Mouse (Mus musculus) MEL (cell line): ENCODE measurements at regions not wholly inside any gene's neighbourhood (a gene's known extent, or its start where the extent isn't known, plus 50 kb on each side); places are given as distances from the start of the nearest gene placed in this dataset.

ENCODE experiments used
- DNase-seq: peaks from one replicate; pipeline ENCODE4 v3.0.0; 2011; ENCODE audit warnings: low read depth, low spot score
- H3K27ac ChIP-seq: 2 replicates; pipeline ENCODE4 v1.5.1; 2012; ENCODE audit warnings: low read depth, mild to moderate bottlenecking, control low read depth, low read length, moderate library complexity; ENCODE audit not compliant: control insufficient read depth
- H3K27me3 ChIP-seq, 2 experiments: fragments of 150-350 bp in 1 of 2; sonication (generic) in 1 of 2; 2 replicates each; pipeline ENCODE4 v1.6.1; 2012; ENCODE audit warnings: low read length in 2 of 2, mild to moderate bottlenecking in 2 of 2, improper control_type of control experiment in 1 of 2, moderate library complexity in 1 of 2; ENCODE audit not compliant: insufficient read depth in 2 of 2, control insufficient read depth in 1 of 2
- H3K36me3 ChIP-seq, 2 experiments: 2 replicates each; pipeline ENCODE4 v1.6.1; 2012 to 2014; ENCODE audit warnings: low read length in 2 of 2, improper control_type of control experiment in 1 of 2, inconsistent platforms in 1 of 2, mild to moderate bottlenecking in 1 of 2; ENCODE audit not compliant: insufficient read depth in 2 of 2, control insufficient read depth in 1 of 2
- H3K4me1 ChIP-seq, 2 experiments: fragments of 150-350 bp in 1 of 2; sonication (generic) in 1 of 2; 2 replicates each; pipeline ENCODE4 v1.6.1; 2012; ENCODE audit warnings: low read length in 2 of 2, improper control_type of control experiment in 1 of 2, mild to moderate bottlenecking in 1 of 2; ENCODE audit not compliant: insufficient read depth in 2 of 2, control insufficient read depth in 1 of 2
- H3K4me3 ChIP-seq, 2 experiments: fragments of 150-350 bp in 1 of 2; sonication (generic) in 1 of 2; 2 replicates each; pipeline ENCODE4 v1.5.1; 2012; ENCODE audit warnings: low read depth in 2 of 2, low read length in 2 of 2, mild to moderate bottlenecking in 2 of 2, moderate library complexity in 2 of 2, control low read depth in 1 of 2, improper control_type of control experiment in 1 of 2; ENCODE audit not compliant: control insufficient read depth in 1 of 2, insufficient read depth in 1 of 2
- H3K79me2 ChIP-seq: 2 replicates; pipeline ENCODE4 v1.6.1; 2012; ENCODE audit warnings: mild to moderate bottlenecking, low read length, moderate library complexity; ENCODE audit not compliant: control insufficient read depth, poor library complexity, insufficient read depth
- H3K9ac ChIP-seq: 2 replicates; pipeline ENCODE4 v1.6.1; 2012; ENCODE audit warnings: low read depth, mild to moderate bottlenecking, control low read depth, low read length, moderate library complexity; ENCODE audit not compliant: control insufficient read depth, poor library complexity, severe bottlenecking
- H3K9me3 ChIP-seq: fragments of 150-350 bp; sonication (generic); replicated peaks from 2 replicates; pipeline ENCODE4 v1.6.1; 2012; ENCODE audit warnings: mild to moderate bottlenecking, low read length, improper control_type of control experiment, moderate library complexity; ENCODE audit not compliant: insufficient read depth
- CHD1 ChIP-seq: IDR thresholded peaks from 2 replicates; pipeline ENCODE4 v1.6.1; 2012; ENCODE audit warnings: low read depth, mild to moderate bottlenecking, inconsistent platforms, low read length, improper control_type of control experiment
- CTCF ChIP-seq, 3 experiments: IDR thresholded peaks in 2 of 3; conservative IDR thresholded peaks in 1 of 3; 2 replicates each; pipeline ENCODE4 v1.5.1; 2011 to 2012; ENCODE audit warnings: low read length in 3 of 3, low read depth in 2 of 3, mild to moderate bottlenecking in 2 of 3, improper control_type of control experiment in 1 of 3, inconsistent platforms in 1 of 3, mixed read lengths in 1 of 3, moderate library complexity in 1 of 3; ENCODE audit not compliant: control insufficient read depth in 1 of 3, insufficient read depth in 1 of 3, poor library complexity in 1 of 3, severe bottlenecking in 1 of 3
- E2F4 ChIP-seq: IDR thresholded peaks from 2 replicates; pipeline ENCODE4 v1.6.1; 2011; ENCODE audit warnings: low read depth, low read length, improper control_type of control experiment, borderline replicate concordance
- GABPA ChIP-seq: IDR thresholded peaks from 2 replicates; pipeline ENCODE4 v1.6.1; 2012; ENCODE audit warnings: low read depth, mild to moderate bottlenecking, inconsistent platforms, low read length, improper control_type of control experiment, moderate library complexity
- HCFC1 ChIP-seq: IDR thresholded peaks from 2 replicates; pipeline ENCODE4 v1.6.1; 2012; ENCODE audit warnings: low read depth, mild to moderate bottlenecking, inconsistent platforms, low read length, improper control_type of control experiment, moderate library complexity
- JUND ChIP-seq: IDR thresholded peaks from 2 replicates; pipeline ENCODE4 v1.6.1; 2011; ENCODE audit warnings: low read depth, mild to moderate bottlenecking, improper control_type of control experiment, low read length
- KAT2A ChIP-seq: conservative IDR thresholded peaks from 2 replicates; pipeline ENCODE4 v1.6.1; 2012; ENCODE audit warnings: low read depth, low read length, improper control_type of control experiment, inconsistent platforms
- MAFK ChIP-seq: IDR thresholded peaks from 2 replicates; pipeline ENCODE4 v1.6.1; 2011; ENCODE audit warnings: low read depth, mild to moderate bottlenecking, low read length, improper control_type of control experiment, borderline replicate concordance
- MXI1 ChIP-seq: IDR thresholded peaks from 2 replicates; pipeline ENCODE4 v1.6.1; 2011; ENCODE audit warnings: mild to moderate bottlenecking, low read depth, low read length, improper control_type of control experiment
- MYC ChIP-seq: IDR thresholded peaks from 2 replicates; pipeline ENCODE4 v1.6.1; 2011; ENCODE audit warnings: low read depth, mild to moderate bottlenecking, low read length, improper control_type of control experiment, moderate library complexity
- NELFE ChIP-seq: IDR thresholded peaks from 2 replicates; pipeline ENCODE4 v1.6.1; 2011; ENCODE audit warnings: low read depth, low read length, improper control_type of control experiment
- NRF1 ChIP-seq: IDR thresholded peaks from 2 replicates; pipeline ENCODE4 v1.6.1; 2014; ENCODE audit warnings: low read depth, mild to moderate bottlenecking, inconsistent platforms, low read length, improper control_type of control experiment, moderate library complexity; ENCODE audit not compliant: poor library complexity, insufficient read depth, severe bottlenecking
- POLR2A ChIP-seq, 2 experiments: IDR thresholded peaks; 2 replicates each; pipeline ENCODE4 v1.6.1; 2011 to 2012; ENCODE audit warnings: low read length in 2 of 2, mild to moderate bottlenecking in 2 of 2, control low read depth in 1 of 2, improper control_type of control experiment in 1 of 2, low read depth in 1 of 2, moderate library complexity in 1 of 2; ENCODE audit not compliant: control insufficient read depth in 1 of 2, insufficient read depth in 1 of 2, poor library complexity in 1 of 2
- POLR2AphosphoS5 ChIP-seq: IDR thresholded peaks from 2 replicates; pipeline ENCODE4 v1.6.1; 2012; ENCODE audit warnings: low read depth, borderline replicate concordance, mild to moderate bottlenecking, inconsistent platforms, low read length, moderate library complexity, mixed read lengths
- RAD21 ChIP-seq: IDR thresholded peaks from 2 replicates; pipeline ENCODE4 v1.6.1; 2011; ENCODE audit warnings: mild to moderate bottlenecking, low read depth, low read length, improper control_type of control experiment
- RCOR1 ChIP-seq: IDR thresholded peaks from 2 replicates; pipeline ENCODE4 v1.6.1; 2012; ENCODE audit warnings: low read depth, mild to moderate bottlenecking, inconsistent platforms, low read length, improper control_type of control experiment
- SIN3A ChIP-seq: IDR thresholded peaks from 2 replicates; pipeline ENCODE4 v1.6.1; 2012; ENCODE audit warnings: low read length, improper control_type of control experiment, inconsistent platforms
- SMC3 ChIP-seq: IDR thresholded peaks from 2 replicates; pipeline ENCODE4 v1.6.1; 2011; ENCODE audit warnings: low read depth, low read length, improper control_type of control experiment
- ZKSCAN1 ChIP-seq: IDR thresholded peaks from 2 replicates; pipeline ENCODE4 v1.6.1; 2012; ENCODE audit warnings: low read depth, mild to moderate bottlenecking, inconsistent platforms, low read length, improper control_type of control experiment, moderate library complexity

GRCm38 (mm10) chr10:117997796-117998195 lies 143.8 kb upstream of the Mdm1 start:
- Histone ChIP-seq H3K36me3 (no peaks in the 10 kb centered on the region), H3K79me2 (no peaks in the 10 kb centered on the region), H3K4me1 (no peaks in the 10 kb centered on the region), H3K27me3 (no peaks in the 10 kb centered on the region), H3K9ac (no peak overlapping the region), H3K9me3 (no peaks in the 10 kb centered on the region), H3K27ac (no peak overlapping the region), H3K4me3 (no peak overlapping the region)
- TF ChIP-seq JUND (no peak), E2F4 (no peak), HCFC1 (no peak)
- DNase-seq, result no peak

- H3K4me3 ChIP-seq, result no peak overlapping the region
- no peaks in the 10 kb centered on the region for H3K9me3 ChIP-seq
- H3K27ac ChIP-seq, result no peak overlapping the region
- H3K4me1 ChIP-seq, result no peaks in the 10 kb centered on the region
- no peak for TF ChIP-seq MYC
- no peak for TF ChIP-seq SMC3
- no peak for TF ChIP-seq POLR2AphosphoS5
- TF ChIP-seq, all 39 proteins: peak for 0
- Histone ChIP-seq H3K9ac (no peak overlapping the region), H3K79me2 (no peaks in the 10 kb centered on the region), H3K36me3 (no peaks in the 10 kb centered on the region), H3K27me3 (no peaks in the 10 kb centered on the region)
- no peak for DNase-seq
These were observed 141.0 kb upstream of the Mdm1 start for GRCm38 (mm10) chr10:118000591-118000990.

GRCm38 (mm10) chr10:118001501-118001900 lies 140.1 kb upstream of the Mdm1 start:
- H3K4me3 ChIP-seq, result no peak overlapping the region
- H3K36me3 ChIP-seq, result no peaks in the 10 kb centered on the region
- no peak overlapping the region for H3K27ac ChIP-seq
- H3K4me1 ChIP-seq, result no peaks in the 10 kb centered on the region
- TF ChIP-seq CTCF (IDR thresholded peaks at IDR 0.05 in 2 of 3, conservative IDR thresholded peaks at IDR 0.05 in 1 of 3; ENCODE audit: control insufficient read depth in 1 of 3, insufficient read depth in 1 of 3, low read depth in 2 of 3, low read length in 3 of 3, poor library complexity in 1 of 3, severe bottlenecking in 1 of 3) (no peak), NELFE (no peak), RAD21 (no peak), MXI1 (no peak), SIN3A (no peak), GABPA (no peak), POLR2A (IDR thresholded peaks at IDR 0.05; ENCODE audit: control insufficient read depth in 1 of 2, insufficient read depth in 1 of 2, low read depth in 1 of 2, low read length in 2 of 2, poor library complexity in 1 of 2) (no peak), CHD1 (no peak), ZKSCAN1 (no peak), MAFK (no peak), RCOR1 (no peak), NRF1 (no peak), KAT2A (no peak)
- no peaks in the 10 kb centered on the region for H3K27me3 ChIP-seq
- H3K9ac ChIP-seq, result no peak overlapping the region
- no peaks in the 10 kb centered on the region for H3K79me2 ChIP-seq
- no peaks in the 10 kb centered on the region for H3K9me3 ChIP-seq
- DNase-seq, result no peak
